Mouse (Mus musculus): Measurements from ENCODE around the gene Mt1. TPM values are rescaled to one million over a fixed set of nuclear protein-coding genes. Genes with fewer than 3 reads are reported as not detected.
A peak's percentile ranks its signal among the peaks of the same experiment; 100 is the strongest.

Mt1 gene
- polyA plus RNA-seq, 1 experiment from 2014 or later: 5,724 TPM

DNA sequence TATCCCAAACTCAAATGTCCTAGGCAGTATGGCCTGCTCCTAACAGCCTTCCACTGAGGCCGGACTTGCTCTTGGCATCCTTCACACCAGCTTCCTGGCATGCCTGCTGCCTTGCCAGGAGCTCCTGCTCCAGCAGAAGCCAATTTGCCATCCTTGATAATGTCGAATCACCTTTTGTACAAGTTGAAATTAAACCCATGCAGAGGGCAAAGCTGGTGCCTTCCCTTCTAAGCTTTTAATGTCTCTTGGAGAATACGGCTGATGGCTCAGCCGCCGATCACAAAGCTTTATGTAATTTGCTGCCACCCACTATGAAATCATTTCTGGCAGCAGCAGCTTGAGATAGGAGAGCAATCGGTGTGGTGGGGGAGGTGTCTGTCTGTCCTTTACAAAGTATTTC is 30.8 kb downstream of the Mt1 start:
- WGBS (ENCODE audit: insufficient replicate concordance): 67% methylated on average over 6 of the region's 6 CpGs
- H3K9ac ChIP-seq: no peak overlapping the region
- H3K4me1 ChIP-seq (replicated peaks): peaks cover 11% of the 10 kb centered on the region
- H3K27ac ChIP-seq (replicated peaks): no peak overlapping the region
- H3K27me3 ChIP-seq: peaks cover 12% of the 10 kb centered on the region
- no peak overlapping the region for H3K4me3 ChIP-seq (replicated peaks)
- H3K36me3 ChIP-seq (replicated peaks): no peaks in the 10 kb centered on the region
- no peak overlapping the region for H3K4me2 ChIP-seq
- no peak for ATAC-seq (ENCODE audit: insufficient read depth)
- H3K9me3 ChIP-seq (replicated peaks): no peaks in the 10 kb centered on the region

DNA sequence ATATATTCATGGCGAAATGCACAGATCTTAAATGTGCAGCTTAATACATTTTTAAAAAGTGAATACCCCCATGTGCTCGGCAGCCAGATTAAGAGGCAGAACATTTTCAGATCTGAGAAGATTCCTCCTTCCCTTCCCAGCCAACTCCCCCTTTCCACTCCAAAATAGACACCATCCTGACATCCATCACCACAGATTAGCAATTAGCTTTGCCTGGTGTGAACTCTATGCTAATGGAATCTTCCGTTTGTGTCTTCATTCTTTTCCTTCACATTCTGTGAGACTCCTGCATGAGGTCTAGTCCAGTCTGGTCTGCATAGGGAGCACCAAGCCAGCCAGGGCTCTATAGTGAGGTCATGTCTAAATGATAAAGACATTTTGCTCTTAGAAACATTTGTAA is 31.3 kb downstream of the Mt1 start:
- WGBS (ENCODE audit: insufficient replicate concordance): 61% methylated on average over 3 of the region's 3 CpGs
- Histone ChIP-seq H3K36me3 (replicated peaks) (no peaks in the 10 kb centered on the region), H3K4me1 (replicated peaks) (peaks cover 17% of the 10 kb centered on the region), H3K4me3 (replicated peaks) (no peak overlapping the region), H3K4me2 (no peak overlapping the region), H3K9ac (no peak overlapping the region), H3K27ac (replicated peaks) (no peak overlapping the region), H3K27me3 (peaks cover 12% of the 10 kb centered on the region), H3K9me3 (replicated peaks) (no peaks in the 10 kb centered on the region)
- no peak for ATAC-seq (ENCODE audit: insufficient read depth)

DNA sequence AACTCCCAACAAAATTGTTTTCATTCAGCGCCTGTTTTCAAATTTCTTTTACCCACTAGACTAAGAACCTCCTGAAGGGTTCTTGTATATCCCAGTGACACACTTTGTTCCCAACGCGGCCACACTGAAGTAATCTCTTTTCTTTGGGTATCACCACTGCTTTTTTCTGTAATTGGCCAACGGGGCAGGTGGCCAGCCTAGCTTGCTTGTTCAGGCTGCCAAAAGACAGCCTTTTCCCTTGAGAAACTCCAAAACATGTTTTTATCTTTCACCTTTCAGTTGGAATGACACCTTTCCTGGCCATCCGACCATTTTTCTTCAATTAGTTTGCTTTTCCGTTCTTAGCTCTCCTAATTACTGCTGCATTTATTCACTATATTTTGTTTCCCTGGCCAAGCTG is 34.9 kb downstream of the Mt1 start:
- Histone ChIP-seq H3K27me3 (peaks cover 12% of the 10 kb centered on the region), H3K27ac (replicated peaks) (0 out of 2 replicates have a peak overlapping the region, but pooled peaks have one; percentile 48), H3K4me1 (replicated peaks) (peaks cover 36% of the 10 kb centered on the region), H3K4me2 (peak overlapping the region; percentile 93), H3K4me3 (replicated peaks) (peak overlapping the region; percentile 79), H3K9me3 (replicated peaks) (no peaks in the 10 kb centered on the region), H3K9ac (0 out of 2 replicates have a peak overlapping the region, but pooled peaks have one; percentile 39), H3K36me3 (replicated peaks) (no peaks in the 10 kb centered on the region)
- 46% methylated on average over 6 of the region's 6 CpGs for WGBS (ENCODE audit: insufficient replicate concordance)
- ATAC-seq (ENCODE audit: insufficient read depth): no peak

DNA sequence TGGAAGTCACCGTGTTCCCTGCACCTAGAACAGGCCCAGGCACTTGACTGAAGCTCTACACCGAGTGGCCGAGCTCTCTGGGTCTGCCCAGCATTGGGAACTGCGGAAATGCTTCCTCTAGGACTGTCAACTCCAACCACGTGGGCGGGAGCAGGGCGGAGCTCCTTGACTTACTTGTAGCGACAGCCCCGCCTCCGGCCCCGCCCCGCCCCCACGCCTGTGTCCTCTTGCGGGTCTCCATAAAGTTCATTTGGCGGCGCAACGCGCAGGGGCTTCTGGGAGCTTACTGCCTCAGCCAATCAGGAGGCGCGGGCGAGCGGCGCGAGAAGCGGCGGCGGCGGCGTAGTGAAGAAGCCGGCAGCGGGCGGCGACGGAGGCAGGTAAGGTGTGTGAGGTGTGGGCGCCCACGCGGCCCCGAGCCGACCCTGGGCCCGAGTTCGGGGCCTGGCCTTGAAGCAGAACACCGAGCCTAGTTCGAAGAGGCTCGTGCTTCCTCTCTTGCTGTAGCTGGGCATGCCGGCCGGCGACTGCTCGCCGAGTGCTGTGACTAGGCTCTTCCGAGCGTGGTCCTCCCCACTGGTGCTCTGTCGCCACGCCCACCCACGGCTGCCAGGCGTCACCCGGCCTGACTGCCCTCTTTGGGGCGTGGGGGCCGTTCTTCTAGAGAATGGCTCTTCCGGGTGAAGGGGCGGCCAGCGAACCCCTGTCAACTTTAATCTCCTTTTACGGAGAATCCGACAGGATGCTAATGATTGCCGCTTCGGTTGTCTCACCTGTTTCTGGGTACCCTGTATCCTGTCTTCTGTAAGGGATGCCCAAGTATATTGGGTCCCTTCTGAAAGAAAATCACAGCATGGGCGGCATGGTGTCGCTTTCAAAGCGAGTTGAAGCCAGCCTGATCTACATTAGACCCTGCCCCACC is 35.6 kb downstream of the Mt1 start, which contains the start of gene Nup93:
Gene Nup93, plus strand, starts transcription at position 313 of the 922 bp plus-strand sequence.
- under 1% methylated on average over 68 of the region's 68 CpGs for WGBS (ENCODE audit: insufficient replicate concordance)
- H3K27ac ChIP-seq (replicated peaks): peak within 1 kb of the TSS; percentile 80
- H3K36me3 ChIP-seq (replicated peaks): no peaks in the 10 kb centered on the region
- H3K4me1 ChIP-seq (replicated peaks): peaks cover 39% of the 10 kb centered on the region
- peaks cover 11% of the 10 kb centered on the region for H3K27me3 ChIP-seq
- H3K9me3 ChIP-seq (replicated peaks): no peaks in the 10 kb centered on the region
- ATAC-seq (ENCODE audit: insufficient read depth): peak; percentile 92
- peak within 1 kb of the TSS; percentile 93 for H3K4me2 ChIP-seq
- H3K4me3 ChIP-seq (replicated peaks): peak within 1 kb of the TSS; percentile 79
- H3K9ac ChIP-seq: peak within 1 kb of the TSS; percentile 76

DNA sequence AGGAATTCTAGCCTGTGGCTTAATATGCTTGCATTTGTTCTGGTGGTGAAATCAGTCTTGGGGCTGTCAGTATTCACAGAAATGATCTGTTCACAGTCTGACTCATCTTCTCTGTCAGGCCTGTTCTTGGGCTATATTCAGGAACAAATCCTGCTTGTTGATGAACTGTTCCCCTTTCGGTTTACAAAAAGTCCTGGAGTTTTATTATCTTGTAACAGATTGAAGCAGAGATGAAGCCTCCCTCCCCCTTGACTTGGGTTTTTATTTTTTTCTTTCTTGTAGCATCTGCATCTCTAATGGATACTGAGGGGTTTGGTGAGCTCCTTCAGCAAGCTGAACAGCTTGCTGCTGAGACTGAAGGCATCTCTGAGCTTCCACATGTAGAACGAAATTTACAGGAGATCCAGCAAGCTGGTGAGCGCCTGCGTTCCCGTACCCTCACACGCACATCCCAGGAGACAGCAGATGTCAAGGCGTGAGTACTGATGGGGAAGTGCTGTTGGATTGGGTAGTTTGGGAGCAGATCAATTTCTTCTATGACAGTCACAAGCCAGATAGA is 48.6 kb downstream of the Mt1 start:
- no peaks in the 10 kb centered on the region for H3K9me3 ChIP-seq (replicated peaks)
- H3K36me3 ChIP-seq (replicated peaks): peaks cover 39% of the 10 kb centered on the region
- H3K4me1 ChIP-seq (replicated peaks): no peaks in the 10 kb centered on the region
- no peak overlapping the region for H3K4me2 ChIP-seq
- no peak overlapping the region for H3K9ac ChIP-seq
- no peaks in the 10 kb centered on the region for H3K27me3 ChIP-seq
- 82% methylated on average over 7 of the region's 7 CpGs for WGBS (ENCODE audit: insufficient replicate concordance)
- no peak overlapping the region for H3K4me3 ChIP-seq (replicated peaks)
- ATAC-seq (ENCODE audit: insufficient read depth): no peak
- H3K27ac ChIP-seq (replicated peaks): no peak overlapping the region

Other genes with a start within 250 kb of the Mt1 start
- gene Amfr, start 166.2 kb upstream of the Mt1 start, polyA plus RNA-seq (2015; fragmentation: Nextera tagmentation; extraction: Ambion mirVana): 52.2 and 59.4 TPM in 2 replicates
- gene Nudt21, start 142.1 kb upstream of the Mt1 start, polyA plus RNA-seq (2015; fragmentation: Nextera tagmentation; extraction: Ambion mirVana): 70.5 and 74.4 TPM in 2 replicates
- gene Ogfod1, start 141.9 kb upstream of the Mt1 start, polyA plus RNA-seq (2015; fragmentation: Nextera tagmentation; extraction: Ambion mirVana): 4.2 and 4.9 TPM in 2 replicates
- gene Bbs2, start 80.2 kb upstream of the Mt1 start, polyA plus RNA-seq (2015; fragmentation: Nextera tagmentation; extraction: Ambion mirVana): 2.6 and 3.4 TPM in 2 replicates
- 0.81 and 1.2 TPM in 2 replicates for gene Mt4, start 41.9 kb upstream of the Mt1 start, polyA plus RNA-seq (2015; fragmentation: Nextera tagmentation; extraction: Ambion mirVana)
- 0.24 TPM in 1 of 2 replicates, not detected in the other for gene Mt3, start 26.5 kb upstream of the Mt1 start, polyA plus RNA-seq (2015; fragmentation: Nextera tagmentation; extraction: Ambion mirVana)
- 1,256 and 1,483 TPM in 2 replicates for gene Mt2, start 6.4 kb upstream of the Mt1 start, polyA plus RNA-seq (2015; fragmentation: Nextera tagmentation; extraction: Ambion mirVana)
- gene Nup93, start 35.5 kb downstream of the Mt1 start, polyA plus RNA-seq (2015; fragmentation: Nextera tagmentation; extraction: Ambion mirVana): 39.4 and 41.7 TPM in 2 replicates
- 0.15 and 0.37 TPM in 2 replicates for gene Slc12a3, start 150.1 kb downstream of the Mt1 start, polyA plus RNA-seq (2015; fragmentation: Nextera tagmentation; extraction: Ambion mirVana)
- 139 and 161 TPM in 2 replicates for gene Herpud1, start 207.4 kb downstream of the Mt1 start, polyA plus RNA-seq (2015; fragmentation: Nextera tagmentation; extraction: Ambion mirVana)

Measured in liver, embryonic 15.5 days (tissue).